28 mouse cellular contexts compared by ENCODE assay signal in genomic region chr8:127600641-127601040, GRCm38 (mm10).
"Had no signal": no experiment of that assay in that cellular context is flagged by ENCODE, and none has a peak within 500 bp of the region (broad histone marks: within the 10 kb centered on the region; RNA-seq: fewer than 3 reads in every experiment).

No protein-coding gene starts in this region.

- H3K27ac ChIP-seq: embryonic facial prominence, embryonic 10.5 days; embryonic facial prominence, embryonic 12.5 days; embryonic facial prominence, embryonic 13.5 days; embryonic facial prominence, embryonic 15.5 days; forebrain, embryonic 10.5 days; forebrain, embryonic 12.5 days; forebrain, embryonic 13.5 days; forebrain, embryonic 15.5 days; gastrocnemius, adult 2 months; heart, adult 2 months had no signal

- H3K9me3 ChIP-seq: embryonic facial prominence, embryonic 10.5 days; embryonic facial prominence, embryonic 12.5 days; embryonic facial prominence, embryonic 13.5 days; embryonic facial prominence, embryonic 15.5 days; forebrain, embryonic 10.5 days; forebrain, embryonic 12.5 days; forebrain, embryonic 13.5 days; forebrain, embryonic 15.5 days had no signal

- H3K4me3 ChIP-seq: embryonic facial prominence, embryonic 10.5 days; embryonic facial prominence, embryonic 12.5 days; embryonic facial prominence, embryonic 13.5 days; embryonic facial prominence, embryonic 15.5 days; erythroblast, embryonic 14.5 days; forebrain, embryonic 10.5 days; forebrain, embryonic 12.5 days; forebrain, embryonic 13.5 days; forebrain, embryonic 15.5 days; gastrocnemius, adult 2 months; heart, adult 2 months had no signal

- H3K4me2 ChIP-seq: embryonic facial prominence, embryonic 12.5 days; embryonic facial prominence, embryonic 13.5 days; embryonic facial prominence, embryonic 15.5 days; forebrain, embryonic 12.5 days; forebrain, embryonic 13.5 days; forebrain, embryonic 15.5 days had no signal

- H3K4me1 ChIP-seq: embryonic facial prominence, embryonic 12.5 days; embryonic facial prominence, embryonic 15.5 days; forebrain, embryonic 12.5 days; forebrain, embryonic 13.5 days; forebrain, embryonic 15.5 days had no signal

- H3K27me3 ChIP-seq: embryonic facial prominence, embryonic 12.5 days; embryonic facial prominence, embryonic 13.5 days; embryonic facial prominence, embryonic 15.5 days; forebrain, embryonic 12.5 days; forebrain, embryonic 13.5 days; forebrain, embryonic 15.5 days had no signal

- ATAC-seq: forebrain, embryonic 13.5 days; forebrain, embryonic 14.5 days; forebrain, embryonic 15.5 days; forebrain, embryonic 16.5 days; forebrain, postnatal 0 days had no signal

- DNase-seq: cerebellum, adult 2 months; cerebellum, adult 8-10 months; cerebellum, adult 9-10 months; cerebellum, adult 9-11 months; cerebellum, postnatal 10 days; cerebellum, postnatal 14 days; cerebellum, postnatal 25 days; cerebellum, postnatal 36 days; embryo, embryonic 11 days; gastrocnemius, adult 2 months; gastrocnemius, postnatal 10 days; gastrocnemius, postnatal 14 days; gastrocnemius, postnatal 25 days; gastrocnemius, postnatal 36 days; heart, adult 18-20 months; heart, adult 2 months had no signal

- H3K36me3 ChIP-seq: forebrain, embryonic 15.5 days had no signal

- H3K9ac ChIP-seq: embryonic facial prominence, embryonic 12.5 days; embryonic facial prominence, embryonic 13.5 days; embryonic facial prominence, embryonic 15.5 days; forebrain, embryonic 12.5 days; forebrain, embryonic 13.5 days; forebrain, embryonic 15.5 days; forebrain, postnatal 0 days had no signal
